Mouse (Mus musculus) cerebellum, postnatal 14 days (tissue): ENCODE data around the gene Lrrc46.
A peak's percentile ranks its signal among the peaks of the same experiment; 100 is the strongest.

Experiments
- DNase-seq, 2 experiments: peaks; one replicate each; pipeline ENCODE4 v3.0.0; 2021; ENCODE audit warnings: mixed read lengths in 2 of 2

Gene Lrrc46

GRCm38 (mm10) chr11:97041022-97041899 is at the start of gene Lrrc46, which contains the start of gene Mrpl10:
Lrrc46 (minus strand) TSS chr11:97041407.
Mrpl10 (plus strand) TSS chr11:97041560.
- peak; percentile 94 to 97 for DNase-seq

GRCm38 (mm10) chr11:97086365-97086764 is 45.2 kb upstream of the Lrrc46 start:
- DNase-seq, result no peak

- DNase-seq, result no peak
Measured at GRCm38 (mm10) chr11:97084821-97085505, 43.8 kb upstream of the Lrrc46 start.

GRCm38 (mm10) chr11:97083401-97084140 is 42.4 kb upstream of the Lrrc46 start:
- no peak for DNase-seq

- peak; percentile 67 to 69 for DNase-seq
Measured at GRCm38 (mm10) chr11:97082977-97083376, 41.8 kb upstream of the Lrrc46 start.

GRCm38 (mm10) chr11:97080291-97080690 is 39.1 kb upstream of the Lrrc46 start:
- no peak for DNase-seq

GRCm38 (mm10) chr11:97078751-97079150 is 37.5 kb upstream of the Lrrc46 start:
- no peak for DNase-seq

- no peak for DNase-seq
Measured at GRCm38 (mm10) chr11:97074235-97074634, 33.0 kb upstream of the Lrrc46 start.

GRCm38 (mm10) chr11:97072533-97072932 is 31.3 kb upstream of the Lrrc46 start:
- DNase-seq, result peak; percentile 75 to 76

GRCm38 (mm10) chr11:97071129-97071528 is 29.9 kb upstream of the Lrrc46 start:
- no peak for DNase-seq

GRCm38 (mm10) chr11:97069770-97070169 is 28.6 kb upstream of the Lrrc46 start:
- no peak for DNase-seq

- peak; percentile 60 to 65 for DNase-seq
Measured at GRCm38 (mm10) chr11:97069333-97069732, 28.1 kb upstream of the Lrrc46 start.

GRCm38 (mm10) chr11:97066656-97067360 is 25.6 kb upstream of the Lrrc46 start:
- no peak for DNase-seq

- DNase-seq, result no peak
Measured at GRCm38 (mm10) chr11:97065538-97066295, 24.5 kb upstream of the Lrrc46 start.

- DNase-seq, result no peak
Measured at GRCm38 (mm10) chr11:97063921-97064295, 22.7 kb upstream of the Lrrc46 start.

- no peak for DNase-seq
Measured at GRCm38 (mm10) chr11:97063274-97063920, 22.2 kb upstream of the Lrrc46 start.

- no peak for DNase-seq
Measured at GRCm38 (mm10) chr11:97052219-97052646, 11.0 kb upstream of the Lrrc46 start.

- DNase-seq, result peak; percentile 36 to 55
Measured at GRCm38 (mm10) chr11:97050944-97051586, 9.9 kb upstream of the Lrrc46 start.

GRCm38 (mm10) chr11:97050216-97050943 is 9.2 kb upstream of the Lrrc46 start, which contains the start of gene Osbpl7:
Osbpl7 (plus strand) TSS chr11:97050628.
- peak; percentile 82 to 86 for DNase-seq
